Mouse (Mus musculus): ENCODE measurements around the gene Mc1r.

DNA sequence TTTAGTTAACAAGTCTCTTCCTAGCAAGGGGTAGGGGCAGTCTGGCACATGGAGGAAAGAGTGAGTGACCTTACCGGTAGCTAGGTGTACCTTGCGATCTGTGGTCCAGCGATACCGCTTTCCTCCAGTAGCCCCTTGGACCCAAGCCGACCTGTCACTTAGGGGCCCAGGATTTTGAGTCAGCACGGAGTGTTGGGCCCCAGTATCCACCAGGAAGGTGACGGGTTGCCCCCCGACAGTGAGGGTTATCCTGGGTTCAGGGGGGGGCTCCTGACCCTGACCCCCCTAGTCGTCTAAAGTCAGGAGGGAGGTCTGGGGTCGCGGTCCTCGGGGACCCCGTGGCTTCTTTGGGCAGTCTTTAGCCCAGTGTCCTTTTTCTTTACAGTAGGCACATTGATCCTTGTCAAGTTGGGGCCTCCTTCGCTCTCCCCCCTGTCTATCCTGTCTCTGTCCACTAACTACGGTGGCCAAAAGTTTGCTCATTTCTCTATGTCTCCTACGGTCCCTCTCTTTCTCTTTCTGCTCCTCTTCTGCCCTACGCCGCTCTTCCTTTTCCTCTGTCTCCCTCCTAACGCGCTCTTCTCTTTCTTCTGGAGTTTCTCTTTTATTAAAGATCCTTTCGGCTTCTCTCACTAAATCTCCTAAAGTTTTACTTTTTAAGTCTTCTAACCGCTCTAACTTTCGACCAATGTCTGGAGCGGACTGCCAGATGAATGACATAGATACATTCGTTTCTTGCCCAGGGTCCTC lies 24.9 kb downstream of the Mc1r start:
- no peak for TF ChIP-seq CTCF (IDR thresholded peaks at IDR 0.05; ENCODE audit: low read depth, low read length)
- no peak for TF ChIP-seq POLR2A (IDR thresholded peaks at IDR 0.05; ENCODE audit: borderline replicate concordance, low read depth, low read length)

All from bone marrow macrophage, adult 2 months (primary cell).